ENCODE assay signal across 7 mouse cellular contexts in genomic region chr13:48546330-48546917, GRCm38 (mm10). TPM values are rescaled to one million over a fixed set of nuclear protein-coding genes. Genes with fewer than 3 reads are reported as not detected.
DNase-seq lines count a peak whose midpoint lies in the region; ATAC-seq lines count a peak whose summit lies in the region.

No protein-coding gene starts in this region.

- ATAC-seq in embryonic facial prominence, embryonic 11.5 days (replicated peaks; ENCODE audit: insufficient number of reproducible peaks, low FRiP score, low TSS enrichment, low read depth) = peak; percentile 98
- peak; percentile 88 for ATAC-seq in granulocyte monocyte progenitor cell, adult 5-6 weeks (replicated peaks; ENCODE audit: poor library complexity, severe bottlenecking)
- peak; percentile 99 for ATAC-seq in midbrain, embryonic 13.5 days

- no peaks in the 10 kb centered on the region for H3K36me3 ChIP-seq in embryonic facial prominence, embryonic 11.5 days (replicated peaks; ENCODE audit: control insufficient read depth, insufficient read depth, low read depth, low read length)
- no peaks in the 10 kb centered on the region for H3K36me3 ChIP-seq in limb, embryonic 10.5 days
- H3K36me3 ChIP-seq in midbrain, embryonic 13.5 days = no peaks in the 10 kb centered on the region

- H3K4me1 ChIP-seq in embryonic facial prominence, embryonic 11.5 days (ENCODE audit: control insufficient read depth, insufficient read depth, low read length) = no peaks in the 10 kb centered on the region
- peaks cover 18% of the 10 kb centered on the region for H3K4me1 ChIP-seq in limb, embryonic 10.5 days
- peaks cover 25% of the 10 kb centered on the region for H3K4me1 ChIP-seq in midbrain, embryonic 13.5 days (replicated peaks)

- H3K9me3 ChIP-seq in embryonic facial prominence, embryonic 11.5 days (replicated peaks; ENCODE audit: control insufficient read depth, low read length) = no peaks in the 10 kb centered on the region
- no peaks in the 10 kb centered on the region for H3K9me3 ChIP-seq in limb, embryonic 10.5 days (replicated peaks)
- H3K9me3 ChIP-seq in midbrain, embryonic 13.5 days = no peaks in the 10 kb centered on the region

- peak; percentile 100 for DNase-seq in adrenal gland, postnatal 14 days
- DNase-seq in embryonic facial prominence, embryonic 11.5 days (ENCODE audit: low spot score) = peak; percentile 99
- DNase-seq in kidney, adult 11 months = peak; percentile 100
- DNase-seq in limb, embryonic 10.5 days (ENCODE audit: low spot score) = peak; percentile 98
- DNase-seq in spleen, adult 12 weeks (ENCODE audit: low spot score) = peak; percentile 99

- WGBS in embryonic facial prominence, embryonic 11.5 days = under 1% methylated on average over 51 of the region's 72 CpGs
- under 1% methylated on average over 72 of the region's 72 CpGs for WGBS in limb, embryonic 10.5 days
- WGBS in midbrain, embryonic 13.5 days = under 1% methylated on average over 54 of the region's 72 CpGs

- no peaks in the 10 kb centered on the region for H3K27me3 ChIP-seq in embryonic facial prominence, embryonic 11.5 days (ENCODE audit: control insufficient read depth, insufficient read depth, low read length)
- no peaks in the 10 kb centered on the region for H3K27me3 ChIP-seq in limb, embryonic 10.5 days (ENCODE audit: low read depth, poor library complexity, severe bottlenecking)
- H3K27me3 ChIP-seq in midbrain, embryonic 13.5 days = no peaks in the 10 kb centered on the region

- peak overlapping the region; percentile 98 for H3K27ac ChIP-seq in embryonic facial prominence, embryonic 11.5 days (replicated peaks; ENCODE audit: low read depth, low read length)
- peak overlapping the region; percentile 100 for H3K27ac ChIP-seq in limb, embryonic 10.5 days
- H3K27ac ChIP-seq in midbrain, embryonic 13.5 days = peak overlapping the region; percentile 100

- H3K4me3 ChIP-seq in embryonic facial prominence, embryonic 11.5 days (ENCODE audit: low read depth, low read length) = peak overlapping the region; percentile 94
- H3K4me3 ChIP-seq in limb, embryonic 10.5 days = peak overlapping the region; percentile 81
- peak overlapping the region; percentile 79 for H3K4me3 ChIP-seq in midbrain, embryonic 13.5 days (replicated peaks)

- H3K4me2 ChIP-seq in embryonic facial prominence, embryonic 11.5 days (ENCODE audit: low read depth, low read length) = peak overlapping the region; percentile 36
- peak overlapping the region; percentile 57 for H3K4me2 ChIP-seq in midbrain, embryonic 13.5 days (replicated peaks)

- H3K9ac ChIP-seq in embryonic facial prominence, embryonic 11.5 days (replicated peaks; ENCODE audit: low read length) = peak overlapping the region; percentile 98
- peak overlapping the region; percentile 95 for H3K9ac ChIP-seq in midbrain, embryonic 13.5 days (replicated peaks)

RNA-seq across cellular contexts. Expression of gene A830005F24Rik, which starts 33.1 kb away (rescaled TPM):
- not detected in 2 replicates for total RNA-seq in adrenal gland, postnatal 14 days (2021)
- polyA plus RNA-seq in embryonic facial prominence, embryonic 11.5 days (2014; fragmentation: Nextera tagmentation; extraction: Ambion mirVana) = 2.2 and 2.9 TPM in 2 replicates
- 1.6 and 3.5 TPM in 2 replicates for total RNA-seq in granulocyte monocyte progenitor cell, adult 5-6 weeks (2014; fragmentation: Nextera tagmentation)
- total RNA-seq in granulocyte monocyte progenitor cell, adult 5-6 weeks (2017) = 1.1 TPM in 1 of 2 replicates, not detected in the other
- polyA plus RNA-seq in limb, embryonic 10.5 days (2016; fragmentation: Nextera tagmentation; extraction: Ambion mirVana) = 2.4 TPM in 2 replicates
- polyA plus RNA-seq in midbrain, embryonic 13.5 days (2015; fragmentation: Nextera tagmentation; extraction: Ambion mirVana) = 2.8 and 4.1 TPM in 2 replicates

RNA-seq across cellular contexts. Expression of gene Zfp169, which starts 33.2 kb away (rescaled TPM):
- total RNA-seq in adrenal gland, postnatal 14 days (2021) = 6.7 and 9.1 TPM in 2 replicates
- polyA plus RNA-seq in embryonic facial prominence, embryonic 11.5 days (2014; fragmentation: Nextera tagmentation; extraction: Ambion mirVana) = 7.3 and 8.4 TPM in 2 replicates
- 16.2 and 18.7 TPM in 2 replicates for total RNA-seq in granulocyte monocyte progenitor cell, adult 5-6 weeks (2014; fragmentation: Nextera tagmentation)
- total RNA-seq in granulocyte monocyte progenitor cell, adult 5-6 weeks (2017) = 8.4 and 11.0 TPM in 2 replicates
- 3.3 and 5.1 TPM in 2 replicates for polyA plus RNA-seq in limb, embryonic 10.5 days (2016; fragmentation: Nextera tagmentation; extraction: Ambion mirVana)
- polyA plus RNA-seq in midbrain, embryonic 13.5 days (2015; fragmentation: Nextera tagmentation; extraction: Ambion mirVana) = 4.9 and 5.2 TPM in 2 replicates

Comparison
In these comparisons a context has a peak if more than half of its experiments do, and no peak if none do; other contexts are left out.
1. Peak in every context shown above with its lines: DNase-seq, ATAC-seq, H3K4me3 ChIP-seq and H3K27ac ChIP-seq.